Mouse (Mus musculus) naive thymus-derived CD4-positive, alpha-beta T cell, adult 2 months (primary cell): ENCODE data around the gene Mrgpra2a.
"Not testable (repeated sequence)": the region's sequence is repeated elsewhere in the genome, so short reads cannot be mapped to it uniquely, and the experiment has no call there.

Experiments used
- DNase-seq: peaks from one replicate; pipeline ENCODE4 v3.0.0-alpha.2; 2011; ENCODE audit warnings: low read depth

Gene Mrgpra2a

GRCm38 (mm10) chr7:47452015-47452414, at the start of gene Mrgpra2a:
Mrgpra2a (minus strand) TSS chr7:47452139.
- DNase-seq = not testable (repeated sequence)

DNA sequence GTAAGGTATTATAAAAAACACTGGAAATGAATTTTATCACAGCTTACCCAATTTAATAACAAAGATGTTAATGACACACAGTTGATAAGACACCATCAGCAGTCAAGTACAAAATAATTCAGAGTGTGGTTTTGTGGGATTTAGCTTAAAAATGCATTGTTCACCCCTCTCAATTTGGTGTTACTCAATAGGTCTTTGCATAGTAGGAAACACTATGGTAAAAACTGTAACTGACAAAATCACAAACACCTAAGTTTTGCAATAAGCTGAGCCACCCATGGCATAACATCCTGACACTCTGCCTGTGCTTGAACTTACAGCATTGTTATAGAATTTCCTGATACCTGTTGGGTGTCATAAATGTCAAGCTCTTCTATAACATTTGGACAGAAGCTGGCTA, 39.3 kb upstream of the Mrgpra2a start:
- not testable (repeated sequence) for DNase-seq

DNA sequence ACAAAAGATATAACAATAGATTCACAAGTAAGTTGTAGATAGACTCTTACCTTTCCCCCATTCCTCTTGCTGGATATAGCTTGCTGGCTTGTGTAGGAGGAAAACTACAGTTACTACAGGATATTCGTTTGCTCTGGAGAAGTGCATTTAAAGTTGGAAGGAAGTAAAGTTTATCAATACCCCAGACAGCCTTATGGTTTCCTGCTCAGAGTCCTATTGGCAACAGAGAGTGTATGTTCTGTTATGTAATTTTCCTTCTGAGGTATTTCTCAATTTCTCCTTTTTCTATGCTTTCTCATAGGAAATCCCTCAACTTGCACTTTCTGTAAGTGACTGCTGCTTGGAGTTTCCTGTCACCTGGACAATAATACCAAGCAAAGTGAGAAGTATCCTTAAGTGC, 37.5 kb upstream of the Mrgpra2a start:
- DNase-seq = not testable (repeated sequence)

DNA sequence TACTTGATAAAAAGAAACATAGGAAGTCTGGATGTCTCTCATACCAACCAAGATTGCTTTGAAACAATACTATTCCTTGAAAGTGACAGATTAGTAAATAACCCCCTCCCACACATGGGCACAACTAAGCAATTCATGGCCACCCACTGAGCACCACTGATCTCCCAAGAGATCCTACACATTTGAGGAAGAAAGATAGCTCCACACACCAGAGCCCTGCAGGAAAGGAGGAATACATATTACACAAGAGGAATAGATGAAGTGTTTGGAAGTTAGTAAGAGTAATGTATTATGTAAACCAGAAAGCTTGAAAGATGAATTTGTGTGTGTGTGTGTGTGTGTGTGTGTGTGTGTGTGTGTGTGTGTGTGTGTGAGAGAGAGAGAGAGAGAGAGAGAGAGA, 31.2 kb upstream of the Mrgpra2a start:
- DNase-seq = not testable (repeated sequence)

DNA sequence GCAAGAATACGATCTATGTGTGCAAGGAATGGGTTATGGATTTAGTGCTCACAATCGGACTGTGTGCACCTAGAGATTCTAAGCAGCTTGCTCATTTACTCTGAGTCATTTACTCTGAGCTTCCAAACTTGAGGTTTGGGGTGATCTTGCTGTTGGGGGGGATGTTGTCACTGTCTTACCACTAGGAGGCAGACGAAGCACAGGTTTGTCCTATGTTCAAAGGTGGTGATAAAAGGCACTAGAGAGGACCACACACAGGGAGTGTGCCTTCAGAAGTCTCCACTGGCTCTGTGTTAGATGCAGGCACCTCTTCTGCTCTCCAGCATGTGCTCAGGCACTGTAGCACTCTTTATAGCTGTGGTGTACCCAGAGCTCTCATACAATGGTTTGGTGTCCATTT, 22.0 kb upstream of the Mrgpra2a start:
- DNase-seq = not testable (repeated sequence)

- DNase-seq = not testable (repeated sequence)
These were observed 13.5 kb upstream of the Mrgpra2a start for GRCm38 (mm10) chr7:47465278-47465981.

DNA sequence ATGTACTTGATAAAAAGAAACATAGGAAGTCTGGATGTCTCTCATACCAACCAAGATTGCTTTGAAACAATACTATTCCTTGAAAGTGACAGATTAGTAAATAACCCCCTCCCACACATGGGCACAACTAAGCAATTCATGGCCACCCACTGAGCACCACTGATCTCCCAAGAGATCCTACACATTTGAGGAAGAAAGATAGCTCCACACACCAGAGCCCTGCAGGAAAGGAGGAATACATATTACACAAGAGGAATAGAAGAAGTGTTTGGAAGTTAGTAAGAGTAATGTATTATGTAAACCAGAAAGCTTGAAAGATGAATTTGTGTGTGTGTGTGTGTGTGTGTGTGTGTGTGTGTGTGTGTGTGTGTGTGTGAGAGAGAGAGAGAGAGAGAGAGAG, 6.2 kb downstream of the Mrgpra2a start:
- not testable (repeated sequence) for DNase-seq

- not testable (repeated sequence) for DNase-seq
These were observed 15.5 kb downstream of the Mrgpra2a start for GRCm38 (mm10) chr7:47436463-47436862.

- not testable (repeated sequence) for DNase-seq
These were observed 24.0 kb downstream of the Mrgpra2a start for GRCm38 (mm10) chr7:47427815-47428508.

DNA sequence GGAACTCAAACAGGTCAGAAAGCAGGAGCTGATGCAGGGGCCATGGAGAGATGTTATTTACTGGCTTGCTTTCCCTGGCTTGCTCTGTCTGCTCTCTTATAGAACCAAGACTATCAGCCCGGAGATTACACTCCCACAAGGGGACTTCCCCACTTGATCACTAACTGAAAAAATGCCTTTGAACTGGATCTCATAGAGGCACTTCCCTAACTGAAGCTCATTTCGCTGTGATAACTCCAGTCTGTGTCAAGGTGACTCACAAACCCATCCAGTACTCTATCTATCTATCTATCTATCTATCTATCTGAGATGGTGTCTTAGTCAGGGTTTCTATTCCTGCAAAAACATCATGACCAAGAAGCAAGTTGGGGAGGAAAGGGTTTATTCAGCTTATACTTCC, 41.3 kb downstream of the Mrgpra2a start:
- DNase-seq = no peak

DNA sequence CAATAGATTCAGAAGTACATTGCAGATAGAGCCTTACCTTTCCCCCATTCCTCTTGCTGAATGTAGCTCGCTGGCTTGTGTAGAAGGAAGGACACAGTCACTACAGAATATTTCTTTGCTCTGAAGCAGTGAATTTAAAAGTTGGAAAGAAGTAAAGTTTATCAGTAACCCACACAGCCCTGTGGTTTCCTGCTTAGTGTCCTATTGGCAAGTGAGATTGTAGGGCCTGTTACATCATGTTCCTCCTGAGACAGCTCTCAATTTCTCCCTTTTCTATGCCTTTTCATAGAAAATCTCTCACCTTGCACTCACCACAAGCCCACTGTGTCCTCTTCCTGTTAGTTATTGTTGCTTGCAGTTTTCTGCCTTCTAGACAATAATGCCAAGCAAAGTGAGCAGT, 42.4 kb downstream of the Mrgpra2a start:
- no peak for DNase-seq

- no peak for DNase-seq
These were observed 50.8 kb downstream of the Mrgpra2a start for GRCm38 (mm10) chr7:47401125-47401524.
